Mouse (Mus musculus): Measurements from ENCODE around the gene Tanc2.

DNA sequence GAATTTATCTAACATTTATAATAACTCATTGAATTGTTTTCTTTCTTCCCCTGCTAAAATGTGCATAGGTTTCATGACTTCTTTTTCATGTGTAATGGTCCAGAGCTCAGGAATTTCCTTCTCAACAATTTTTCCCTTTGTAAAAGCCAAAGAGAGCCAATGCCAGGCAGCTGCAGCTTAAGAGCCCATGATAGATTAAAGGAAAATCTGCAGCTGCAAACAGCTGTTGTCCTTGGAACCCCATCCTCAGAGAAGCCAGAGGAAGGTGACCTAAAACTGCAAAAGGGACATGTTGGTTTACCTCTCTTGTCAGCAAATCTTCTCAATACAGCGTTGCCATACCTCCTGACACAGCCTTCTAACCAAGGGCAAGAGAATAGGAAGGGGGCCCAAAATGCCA, 313.2 kb downstream of the Tanc2 start:
- TF ChIP-seq CTCF (IDR thresholded peaks at IDR 0.05; ENCODE audit: control insufficient read depth, insufficient read depth, insufficient replicate concordance, low read depth, low read length) = no peak
- no peak for TF ChIP-seq POLR2A (IDR thresholded peaks at IDR 0.05; ENCODE audit: control insufficient read depth, low read depth, low read length)
